Mouse (Mus musculus) thymus, postnatal 4 days (tissue): Measurements from ENCODE around the gene Hmga2.

Source experiments
- DNase-seq: peaks from one replicate; pipeline ENCODE4 v3.0.0; 2021

The Hmga2 gene

DNA sequence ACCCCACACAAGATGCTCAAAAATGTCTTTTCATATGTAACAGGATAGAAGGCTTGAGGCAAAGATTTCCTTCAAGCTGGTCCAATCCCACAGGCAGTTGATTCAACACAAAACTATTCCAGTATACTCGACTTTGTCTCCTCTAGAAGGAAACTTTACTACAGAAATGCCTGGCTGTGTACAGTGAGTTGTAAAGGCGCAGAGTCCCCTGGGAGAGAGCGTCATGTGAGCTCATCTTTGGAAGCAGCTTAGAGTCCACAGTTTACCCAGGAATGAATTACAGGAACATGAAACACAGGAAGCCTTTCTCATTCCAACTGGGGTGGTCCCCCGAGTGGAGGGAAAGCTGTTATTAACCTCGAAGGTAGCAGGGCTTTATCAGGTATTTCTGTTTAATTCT, 11.1 kb downstream of the Hmga2 start:
- DNase-seq = no peak

DNA sequence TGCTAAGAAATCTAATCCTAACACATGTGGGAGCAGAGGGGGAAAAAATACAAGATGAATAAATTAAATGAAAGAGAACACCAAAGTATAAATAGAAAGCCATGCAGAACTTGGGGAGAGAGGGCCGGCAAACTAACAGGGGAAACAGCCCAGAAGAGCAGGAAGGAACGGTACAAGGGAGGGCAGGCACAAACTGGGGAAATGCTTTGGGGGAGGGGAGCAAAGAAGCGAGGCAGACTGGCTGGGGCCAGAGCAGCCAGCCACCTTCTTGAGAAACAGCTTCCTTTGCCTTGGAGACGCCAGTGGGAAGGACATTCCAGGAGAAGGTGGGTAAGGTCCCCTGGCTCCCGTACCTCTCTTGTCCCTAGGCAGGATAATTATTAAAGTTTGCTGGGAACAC, 14.5 kb downstream of the Hmga2 start:
- peak; percentile 14 for DNase-seq

DNA sequence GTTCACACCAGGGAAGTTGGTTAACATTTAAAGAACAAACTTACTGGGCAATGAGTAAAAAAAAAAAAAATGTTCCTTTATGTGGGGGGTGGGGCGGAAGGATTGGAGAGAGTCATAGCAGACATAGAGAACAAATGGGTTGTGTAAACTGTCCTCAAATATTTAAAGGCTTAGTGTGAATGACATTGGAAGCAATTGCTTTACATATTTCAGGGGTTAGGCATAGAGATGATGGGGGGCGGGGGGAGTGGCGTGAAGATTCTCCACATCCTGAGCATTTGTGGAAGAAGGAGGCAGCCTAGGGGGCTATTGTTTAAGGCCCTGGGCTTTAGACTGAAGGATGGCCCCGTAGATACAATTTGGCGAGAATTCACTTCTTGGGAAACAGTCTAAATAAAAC, 15.0 kb downstream of the Hmga2 start:
- DNase-seq = no peak

DNA sequence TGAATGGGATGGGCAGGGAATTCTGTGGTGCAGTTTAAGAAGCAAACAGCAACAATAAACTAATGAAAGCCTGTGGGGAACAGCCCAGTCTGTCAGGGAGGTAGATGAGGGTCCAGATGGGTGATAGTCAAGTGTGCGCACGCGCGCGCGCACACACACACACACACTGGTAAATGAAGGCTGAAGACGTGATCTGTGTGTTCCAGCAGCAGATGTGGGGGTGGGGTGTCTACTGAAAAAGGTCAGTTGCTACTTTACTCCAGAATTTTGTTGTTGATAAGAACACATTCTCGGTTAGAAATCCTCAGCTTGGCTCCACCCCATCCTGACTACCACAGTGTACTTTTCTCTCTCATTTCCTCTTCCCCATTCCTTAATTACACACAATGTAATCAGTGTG, 17.4 kb downstream of the Hmga2 start:
- no peak for DNase-seq

DNA sequence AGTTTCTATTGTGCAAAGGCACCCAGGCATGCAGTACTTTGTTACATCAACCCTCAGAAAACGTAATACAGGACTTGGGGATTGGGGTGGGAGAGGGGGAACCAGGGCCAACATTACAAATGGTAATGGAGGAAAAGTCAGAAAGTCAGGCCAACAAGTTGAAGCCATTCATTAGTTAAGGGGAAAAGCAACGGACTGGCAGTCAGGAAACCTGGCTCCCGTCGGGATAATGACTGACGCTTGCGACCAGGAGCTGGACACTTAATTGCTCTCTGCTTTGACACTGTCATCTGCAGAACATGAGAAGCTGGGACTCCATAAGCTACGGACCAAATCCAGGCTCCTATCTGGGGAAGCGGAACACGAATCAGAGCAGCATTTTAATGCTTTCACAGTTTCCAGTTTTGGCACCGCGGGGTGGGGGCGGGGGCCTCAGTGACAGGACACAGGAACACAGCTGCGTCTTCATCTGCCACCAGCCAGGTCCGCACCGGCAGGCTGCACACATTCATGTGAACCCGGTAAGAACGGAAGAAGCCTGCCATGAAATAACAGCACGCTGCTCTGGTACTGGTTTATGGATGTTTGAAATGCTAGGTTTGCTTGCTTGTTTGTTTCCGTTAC, 26.5 kb downstream of the Hmga2 start:
- no peak for DNase-seq

DNA sequence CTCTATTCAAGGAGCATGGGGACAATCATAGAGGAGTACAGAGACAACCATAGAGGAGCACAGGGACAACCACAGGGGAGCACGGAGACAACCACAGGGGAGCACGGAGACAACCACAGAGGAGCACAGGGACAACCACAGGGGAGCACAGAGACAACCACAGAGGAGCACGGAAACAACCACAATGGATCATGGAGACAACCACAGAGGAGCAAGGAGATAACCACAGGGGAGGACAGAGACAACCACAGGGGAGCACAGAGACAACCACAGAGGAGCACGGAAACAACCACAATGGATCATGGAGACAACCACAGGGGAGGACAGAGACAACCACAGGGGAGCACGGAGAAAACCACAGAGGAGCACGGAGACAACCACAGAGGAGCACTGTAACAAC, 29.5 kb downstream of the Hmga2 start:
- DNase-seq = no peak

DNA sequence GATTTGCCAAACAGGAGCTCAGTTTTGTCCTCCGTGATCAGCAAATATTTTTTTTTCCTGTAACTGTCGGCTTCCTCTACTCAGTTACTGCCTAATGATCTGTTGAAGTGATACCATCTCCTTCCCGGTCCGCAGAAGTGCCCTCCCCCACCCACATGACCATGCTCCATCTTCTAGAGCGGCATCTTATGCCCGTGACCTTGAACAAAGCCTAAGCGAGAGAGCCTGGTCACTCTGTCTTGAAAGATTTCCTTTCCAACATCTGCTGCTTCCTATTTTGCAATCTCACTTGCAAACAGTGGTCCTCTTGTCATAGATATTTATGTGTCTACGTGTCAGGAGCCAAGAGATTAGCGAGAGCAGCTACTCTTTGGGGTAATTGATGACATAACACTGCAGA, 30.1 kb downstream of the Hmga2 start:
- DNase-seq = no peak

DNA sequence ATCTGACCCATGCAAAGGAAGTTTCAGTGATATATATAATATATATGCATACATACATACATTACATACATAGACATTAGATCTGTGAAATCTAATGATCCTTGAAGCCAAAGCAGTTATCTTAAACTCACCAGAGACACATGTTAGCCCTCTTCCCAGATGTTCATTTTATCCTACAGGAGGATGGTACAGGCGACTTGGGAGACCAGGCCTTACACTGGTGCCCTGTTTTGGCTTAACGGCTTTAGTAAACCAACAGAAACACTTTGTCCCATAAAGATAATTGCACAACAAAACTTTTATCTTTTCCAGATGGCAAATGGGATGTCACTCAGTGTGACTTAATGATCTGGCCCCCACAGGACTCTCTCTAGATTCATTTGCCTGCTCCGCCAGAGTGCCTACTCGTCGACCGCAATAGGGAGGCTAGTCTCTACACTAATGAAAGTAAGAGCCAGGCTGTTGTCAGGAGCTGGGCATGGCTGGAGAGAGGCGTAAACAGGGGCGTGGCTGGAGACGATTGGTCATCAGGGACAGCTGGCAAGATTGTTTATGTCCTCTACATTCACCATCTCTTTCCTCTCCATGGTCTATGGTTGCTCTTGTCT, 31.7 kb downstream of the Hmga2 start:
- no peak for DNase-seq

DNA sequence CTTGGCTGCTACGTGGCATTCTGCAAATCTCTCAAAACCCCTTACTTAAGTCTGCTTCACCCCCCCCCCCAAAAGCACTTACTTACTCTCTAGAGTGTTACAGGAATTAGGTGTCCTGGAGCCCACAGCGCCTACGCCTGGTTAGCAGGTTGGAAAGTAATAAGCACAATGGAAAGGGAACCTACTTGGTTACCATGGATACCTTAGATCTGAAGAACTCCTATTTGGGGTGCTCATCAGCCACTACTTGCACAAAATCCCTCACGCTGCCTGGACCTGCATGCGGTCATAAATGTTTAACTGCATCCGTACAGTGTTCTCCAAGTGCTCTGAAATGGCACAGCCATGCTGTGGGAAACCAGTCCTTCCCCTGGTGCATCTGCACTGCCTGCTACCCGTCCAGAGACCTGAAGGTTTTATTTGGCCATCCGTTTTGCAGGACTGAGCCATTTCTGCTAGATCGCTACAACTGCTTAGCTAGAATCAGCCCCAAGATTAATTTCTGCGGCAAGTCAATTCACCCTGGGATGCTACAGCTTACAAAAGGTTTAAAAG, 32.4 kb downstream of the Hmga2 start:
- no peak for DNase-seq

DNA sequence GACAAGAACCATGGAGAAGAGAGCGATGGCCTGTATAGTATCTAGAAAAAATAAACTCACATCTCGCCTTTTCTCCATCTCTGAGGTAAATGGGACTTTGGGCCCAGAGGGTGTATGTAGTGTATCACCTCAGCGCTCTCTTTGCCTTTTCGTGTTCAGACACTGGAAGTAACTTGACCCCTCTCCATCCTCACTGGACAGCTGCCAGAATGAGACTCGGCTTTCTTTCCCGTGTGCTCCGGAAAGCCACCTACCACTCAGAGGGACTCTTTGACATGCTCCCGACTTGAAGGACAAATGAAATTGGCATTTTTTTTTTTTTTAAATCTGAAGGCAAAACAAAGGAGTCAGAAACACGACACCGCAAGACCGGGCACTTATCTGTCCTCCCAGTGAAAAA, 35.0 kb downstream of the Hmga2 start:
- no peak for DNase-seq

DNA sequence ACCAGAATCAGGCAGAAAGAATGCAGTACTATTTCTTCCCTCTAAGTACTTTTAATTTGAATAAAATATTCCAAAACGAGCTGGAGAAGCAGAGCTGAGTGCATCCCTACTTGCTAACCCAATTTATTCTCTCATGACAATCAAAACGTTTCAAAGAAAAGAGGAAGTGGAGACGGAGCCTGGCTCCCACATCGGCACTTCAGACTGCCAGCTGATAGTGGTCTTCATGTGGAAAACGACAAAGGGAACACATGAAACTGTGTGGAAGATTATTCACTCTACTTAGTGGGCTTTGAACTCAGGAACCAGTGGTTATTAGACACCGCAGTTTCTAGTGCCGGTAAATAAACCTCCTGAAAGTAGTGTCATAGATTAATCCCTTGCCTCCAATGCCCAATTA, 41.8 kb downstream of the Hmga2 start:
- no peak for DNase-seq

DNA sequence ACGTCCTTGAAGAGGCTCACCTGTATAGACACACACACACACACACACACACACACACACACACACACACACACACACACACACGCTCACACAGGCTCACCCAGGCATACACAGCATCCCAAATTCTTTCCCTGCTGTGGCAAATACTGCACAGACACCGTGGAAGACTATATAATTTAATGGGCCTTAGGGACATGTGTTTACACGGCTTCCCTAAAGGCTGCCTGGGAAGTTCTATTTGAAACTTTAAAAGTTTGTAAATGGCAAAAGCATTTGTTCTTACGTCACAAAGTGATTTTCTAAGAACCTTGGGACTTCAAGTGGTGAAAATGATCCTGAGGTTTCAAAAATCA, 42.8 kb downstream of the Hmga2 start:
- no peak for DNase-seq

DNA sequence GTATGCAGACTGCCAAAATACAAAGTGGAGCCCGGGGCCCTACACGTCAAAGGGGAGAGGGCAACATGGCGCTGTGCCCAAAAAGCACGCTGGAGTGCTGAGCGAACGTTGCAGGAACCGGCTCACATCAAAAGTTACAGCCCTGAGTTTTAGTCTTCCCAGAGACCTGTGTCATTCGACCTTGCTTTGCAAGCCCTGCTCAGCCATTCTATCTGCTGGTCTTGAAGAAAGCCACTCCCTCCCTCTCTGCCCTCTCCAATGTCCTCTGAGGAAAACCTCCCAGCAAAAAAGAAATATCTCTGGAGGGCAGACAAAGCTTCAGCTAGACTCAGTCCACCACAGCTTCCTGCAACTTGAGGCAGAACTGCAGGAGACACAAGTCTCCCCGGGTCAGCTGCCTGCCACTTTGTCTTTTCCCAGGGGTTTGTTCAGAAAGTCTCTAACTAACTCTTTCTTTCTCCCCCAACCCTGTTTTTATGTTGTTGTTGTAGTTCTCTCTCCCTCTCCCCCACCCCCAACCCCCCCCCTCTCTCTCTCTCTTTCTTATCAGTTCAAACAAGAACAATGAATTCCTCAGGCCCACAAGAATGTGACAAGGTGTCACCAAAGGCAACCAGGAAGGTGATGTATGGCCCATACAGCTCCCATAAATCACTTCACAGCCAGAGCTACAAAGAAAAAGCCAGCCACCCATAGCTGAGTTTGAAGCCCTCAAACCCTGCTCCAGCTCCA, 43.4 kb downstream of the Hmga2 start:
- no peak for DNase-seq

DNA sequence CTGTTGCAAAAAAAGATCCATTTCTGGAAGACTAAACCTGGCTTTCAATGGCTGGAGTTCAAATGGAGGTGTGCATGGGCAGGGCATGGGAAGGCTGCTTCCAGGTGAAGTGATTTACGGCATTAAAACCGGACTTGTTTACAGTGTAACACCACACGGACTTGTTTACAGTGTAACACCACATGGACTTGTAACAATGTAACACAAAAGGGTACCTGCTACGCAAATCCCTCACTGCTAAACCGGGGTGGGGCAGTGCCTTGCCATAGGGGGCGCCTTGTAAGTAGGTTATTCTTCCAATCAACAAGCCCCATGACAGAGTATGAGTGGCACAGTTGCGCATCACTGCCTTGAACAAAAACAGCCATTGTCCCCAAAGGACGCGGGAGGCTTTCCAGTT, 44.2 kb downstream of the Hmga2 start:
- DNase-seq = no peak

DNA sequence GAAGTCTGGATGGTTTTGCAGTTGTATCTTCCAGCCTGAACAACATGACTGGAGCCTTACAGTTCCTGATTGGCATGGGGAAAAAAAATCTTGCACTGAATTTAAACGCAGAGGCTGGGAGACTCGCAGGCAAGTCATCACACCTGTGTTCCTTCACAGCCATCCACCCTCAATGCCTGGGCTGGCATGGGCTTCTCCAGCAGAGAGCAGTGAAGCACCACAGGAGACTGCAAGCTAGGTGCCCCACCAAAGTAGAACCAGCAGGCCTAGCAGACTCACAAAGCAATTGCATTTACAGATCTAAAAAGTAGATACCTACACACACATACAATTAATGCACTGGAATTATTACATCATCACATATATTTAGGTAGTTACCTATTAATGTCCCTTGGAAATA, 44.8 kb downstream of the Hmga2 start:
- DNase-seq = peak; percentile 34

DNA sequence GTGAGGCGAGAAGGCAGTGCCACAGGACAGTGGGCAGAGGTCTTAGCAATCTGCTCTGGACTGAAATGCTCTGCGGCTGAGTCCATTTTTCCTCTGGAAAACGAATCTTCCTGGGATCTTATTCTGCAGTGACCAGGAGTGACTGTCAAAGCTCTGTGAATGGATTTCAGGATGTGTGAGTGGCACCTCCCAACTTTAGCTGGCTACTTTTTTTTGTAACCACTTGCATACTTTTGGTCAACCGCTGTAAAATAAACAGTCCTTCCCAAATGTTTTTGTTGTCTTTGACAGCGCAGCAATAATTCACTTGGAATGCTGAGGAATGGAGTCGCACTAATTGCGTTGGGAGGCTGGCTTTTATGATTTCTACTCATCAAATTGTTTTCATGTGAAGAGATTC, 45.8 kb downstream of the Hmga2 start:
- no peak for DNase-seq

DNA sequence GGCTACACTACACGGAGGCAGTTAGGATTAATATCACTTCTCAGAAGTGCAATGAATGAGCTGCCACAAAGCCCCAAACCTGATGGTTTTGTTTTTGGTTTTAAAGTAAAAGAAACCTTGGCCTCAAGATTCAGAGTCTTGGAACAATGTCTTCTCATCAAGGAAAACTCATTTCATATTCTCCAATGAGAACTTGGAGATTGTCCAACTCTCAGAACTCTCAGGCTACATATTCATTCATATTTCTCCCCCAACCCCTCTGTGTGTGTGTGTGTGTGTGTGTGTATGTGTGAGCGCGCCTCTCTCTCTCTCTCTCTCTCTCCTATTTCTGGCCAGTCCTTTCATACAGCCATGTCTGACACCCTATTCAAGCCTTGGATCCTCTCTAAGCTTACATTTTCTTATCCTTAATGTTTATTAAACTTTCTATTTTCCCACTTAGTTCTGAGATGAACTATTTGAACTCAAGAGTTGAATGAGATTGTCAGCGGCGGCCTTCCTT, 46.5 kb downstream of the Hmga2 start:
- DNase-seq = no peak

DNA sequence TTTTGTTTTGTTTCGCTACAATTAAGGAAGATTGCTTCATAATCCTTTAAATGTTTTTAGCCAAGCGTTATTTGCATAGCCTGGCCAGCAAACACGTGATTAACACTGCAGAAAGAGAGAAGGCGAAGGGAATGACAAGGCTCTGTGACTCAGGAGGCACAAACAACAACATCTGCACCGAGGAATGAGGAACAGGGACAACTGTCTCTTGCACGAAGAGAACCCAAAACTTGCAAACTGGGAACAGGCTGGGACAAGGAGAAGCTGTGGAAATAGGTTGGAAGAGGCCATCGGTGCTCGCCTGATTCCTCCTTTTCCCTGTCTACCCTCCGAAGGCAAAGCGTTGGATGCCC, 47.1 kb downstream of the Hmga2 start:
- DNase-seq = no peak

DNA sequence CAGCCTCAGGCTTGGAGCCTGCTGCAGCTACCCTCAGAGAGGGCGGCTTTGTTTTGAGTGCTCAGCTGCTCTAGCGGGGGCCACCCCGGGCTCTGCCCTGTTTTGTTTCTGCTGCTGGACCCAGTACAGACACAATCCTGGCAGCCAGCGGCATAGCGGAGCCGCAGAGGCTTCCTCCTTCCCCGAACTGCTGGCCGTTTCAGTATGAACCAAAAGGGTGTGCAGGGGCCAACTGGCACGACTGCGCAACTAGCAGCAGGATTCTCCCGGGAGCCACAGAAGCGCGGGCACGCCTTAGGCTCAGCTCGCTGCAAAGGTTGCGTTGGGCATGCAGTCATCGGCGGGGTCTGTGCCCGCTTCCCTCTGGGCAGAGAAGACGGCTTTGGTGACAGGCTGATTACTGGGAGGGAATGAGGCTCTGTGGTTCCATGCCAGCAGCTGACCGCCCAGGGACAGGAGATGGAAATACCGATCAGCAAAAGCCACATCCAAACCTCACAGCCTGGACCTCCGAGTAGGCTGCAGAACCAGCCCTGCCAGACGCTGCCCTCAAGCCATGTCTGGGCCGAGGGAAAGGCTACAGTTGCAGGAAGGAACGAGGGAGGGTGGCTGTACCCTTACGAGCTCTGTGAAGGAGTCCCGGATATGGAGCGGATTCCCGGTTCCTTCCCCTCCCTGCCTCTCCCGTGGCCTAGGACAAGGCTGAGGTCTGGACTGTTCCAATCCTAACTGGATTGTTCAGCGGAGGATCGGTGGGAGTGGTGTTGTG, 47.7 kb downstream of the Hmga2 start:
- DNase-seq = no peak

DNA sequence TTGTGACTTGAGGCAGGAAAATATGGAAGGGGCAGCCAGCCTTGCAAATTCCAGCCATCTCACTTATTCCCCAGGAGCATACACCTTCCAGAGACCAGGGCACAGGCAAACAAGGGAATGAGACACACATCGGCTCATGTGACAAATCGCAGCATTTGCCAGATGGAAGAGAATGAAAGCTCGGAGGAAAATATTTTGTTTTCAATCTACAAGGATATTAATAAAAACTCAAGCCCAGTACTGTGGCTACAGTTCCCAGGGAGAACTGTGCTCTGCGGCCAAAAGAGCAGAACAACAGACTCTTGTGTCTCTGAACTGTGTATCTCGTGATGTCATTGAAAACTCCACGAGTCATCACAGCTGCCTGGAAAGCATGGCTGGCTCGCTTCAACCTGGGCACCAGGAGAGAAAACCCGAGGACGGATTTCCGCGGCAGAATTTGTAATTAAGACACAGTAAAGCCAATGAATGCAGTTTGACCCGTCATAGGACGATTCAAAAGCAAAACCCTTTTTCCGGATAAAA, 50.1 kb downstream of the Hmga2 start:
- DNase-seq = no peak

DNA sequence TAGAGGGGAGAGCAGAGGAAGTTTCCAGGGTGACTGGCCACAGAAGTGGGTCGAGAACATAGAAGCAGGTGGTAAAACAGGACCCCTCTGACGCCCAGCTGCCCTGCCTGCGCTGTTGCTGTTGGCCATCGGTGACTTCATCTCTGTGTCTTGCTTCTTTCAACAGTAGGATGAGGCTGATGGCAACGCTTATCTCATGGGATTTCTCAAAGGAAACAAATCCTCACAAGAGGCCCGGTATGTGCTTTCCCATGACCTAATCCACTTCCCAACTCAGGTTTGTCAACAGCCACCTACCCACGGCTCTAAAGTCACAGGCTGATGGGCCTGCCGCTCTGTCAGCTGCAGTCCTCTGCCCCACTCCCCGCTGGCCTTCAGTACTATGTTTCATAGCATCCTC, 52.3 kb downstream of the Hmga2 start:
- no peak for DNase-seq

DNA sequence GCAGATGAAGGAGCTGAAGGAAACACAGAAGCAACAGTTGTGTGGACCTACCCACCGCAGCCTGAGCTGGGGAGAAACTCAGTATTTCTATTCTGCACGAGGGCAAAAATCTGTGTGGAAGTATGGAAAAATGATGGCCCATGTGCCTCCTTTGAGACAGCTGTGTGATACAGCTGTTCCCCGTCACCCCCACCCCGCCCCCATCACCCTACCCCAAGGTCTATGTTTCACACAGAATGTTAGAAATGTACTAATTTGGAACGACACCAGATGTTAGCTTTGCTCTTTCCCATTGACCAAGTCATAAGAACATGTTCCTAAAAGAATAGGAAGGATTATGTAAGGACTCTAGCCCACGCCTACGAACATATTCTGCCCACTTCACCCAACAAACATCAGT, 53.0 kb downstream of the Hmga2 start:
- DNase-seq = no peak

DNA sequence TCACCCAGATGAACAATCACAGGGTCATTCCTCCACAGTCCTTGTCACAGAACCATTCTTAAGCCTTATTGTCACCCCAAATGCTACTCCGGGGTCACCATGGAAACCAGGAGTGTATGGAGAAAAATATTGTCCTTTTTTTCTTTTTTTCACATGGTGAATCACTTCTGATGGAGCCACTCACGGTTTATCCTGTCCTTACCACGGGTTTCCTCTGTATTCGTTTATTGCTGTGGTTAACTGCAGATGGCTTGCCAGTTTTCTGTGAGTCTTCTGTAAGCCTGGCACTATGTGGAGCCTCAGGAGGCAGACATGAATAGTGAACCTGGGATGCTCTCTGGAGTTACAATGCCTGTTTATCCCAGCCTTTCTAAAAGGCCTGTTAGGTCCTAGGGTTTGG, 53.4 kb downstream of the Hmga2 start:
- no peak for DNase-seq
